Mouse (Mus musculus) heart, adult 2 months (tissue): ENCODE results near the gene Trpm8.

Experiments used
- CTCF ChIP-seq: fragments of 200-600 bp; IDR thresholded peaks from 2 replicates; pipeline ENCODE4 v1.8.1; 2022; ENCODE audit warnings: antibody characterized with exemption, mild to moderate bottlenecking, moderate library complexity
- POLR2A ChIP-seq: fragments of 200-500 bp; IDR thresholded peaks from 2 replicates; pipeline ENCODE4 v1.6.1; 2011; ENCODE audit warnings: mild to moderate bottlenecking, low read depth, low read length, control low read depth; ENCODE audit not compliant: insufficient read depth

- TF ChIP-seq CTCF: no peak
- TF ChIP-seq POLR2A: no peak
Observed at GRCm38 (mm10) chr1:88282301-88282700, 4.8 kb downstream of the Trpm8 start.
